Mouse (Mus musculus) embryonic stem cell, embryonic (primary cell): ENCODE data around the gene Phf2.

Experiments
- CTCF ChIA-PET, 4 experiments: fragments of 300-600 bp in 2 of 4; fragments of 350-600 bp in 2 of 4; sonication (Branson Sonifier 250); formaldehyde crosslinking; loops; one replicate each; lab custom pipeline; 2022; ENCODE audit warnings: inconsistent platforms in 2 of 4; lab: Charles Lee
- POLR2A ChIA-PET, 4 experiments: fragments of 300-600 bp in 2 of 4; fragments of 350-600 bp in 2 of 4; sonication (Branson Sonifier 250); formaldehyde crosslinking; loops; one replicate each; lab custom pipeline; 2022; ENCODE audit warnings: antibody characterized with exemption in 4 of 4, inconsistent platforms in 1 of 4; lab: Charles Lee

Gene Phf2

DNA sequence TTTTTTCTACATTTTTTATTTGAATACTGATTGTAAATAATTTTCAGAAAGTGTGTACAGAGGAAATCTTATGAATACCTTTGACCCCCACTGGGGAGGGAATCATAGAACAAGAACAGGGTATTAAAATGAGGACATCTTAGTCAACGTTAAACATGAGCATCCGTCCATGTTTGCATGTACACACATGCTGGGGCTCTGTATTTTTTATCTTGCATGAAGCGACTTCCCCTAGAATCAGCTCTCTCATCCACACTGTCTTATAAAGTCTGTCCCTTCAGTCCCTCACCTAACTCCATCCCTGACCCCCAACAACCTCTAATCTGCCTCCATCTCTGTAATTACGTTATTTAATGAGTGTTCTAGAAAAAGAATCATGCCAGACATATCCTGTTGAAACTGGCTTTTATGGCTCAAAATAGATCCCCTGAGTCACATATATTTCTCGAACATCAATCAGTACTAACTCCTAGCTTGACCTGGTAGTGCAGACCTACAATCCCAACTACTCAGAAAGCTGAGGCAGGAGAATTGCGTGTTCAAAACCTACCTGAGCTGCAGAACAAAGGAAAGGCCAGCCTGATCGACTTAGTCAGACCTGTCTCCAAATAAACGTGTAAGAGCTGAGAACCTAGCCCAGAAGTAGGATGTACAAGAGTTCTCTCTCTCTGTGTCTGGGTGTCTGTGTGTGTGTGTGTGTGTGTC is 86.2 kb downstream of the Phf2 start:
- ChIA-PET POLR2A (interaction anchor here in 1 of 4 experiments (0.9 kb wide), 1 partner anchor 34 kb away, joined by 3 read pairs; no protein-coding TSS in a partner anchor), CTCF (interaction anchor here in 1 of 4 experiments (2.1 to 2.7 kb wide), 2 partner anchors 16 to 131 kb away, joined by 4 to 10 read pairs; no protein-coding TSS in a partner anchor)

GRCm38 (mm10) chr13:48784151-48784550 is 86.8 kb downstream of the Phf2 start:
- POLR2A ChIA-PET, result no interaction called here
- CTCF ChIA-PET, result interaction anchor here in 2 of 4 experiments (1.5 to 2.7 kb wide), 3 partner anchors 17 to 131 kb away, joined by 3 to 10 read pairs (median 4); no protein-coding TSS in a partner anchor

GRCm38 (mm10) chr13:48782727-48783725 is 87.9 kb downstream of the Phf2 start:
- ChIA-PET CTCF (interaction anchor here in 2 of 4 experiments (0.9 to 2.7 kb wide), 6 partner anchors 18 to 130 kb away, joined by 3 to 10 read pairs (median 4); no protein-coding TSS in a partner anchor), POLR2A (interaction anchor here in 3 of 4 experiments (0.6 to 1.2 kb wide), 9 partner anchors 19 to 386 kb away, joined by 3 to 5 read pairs (median 3); partner anchors contain the start of gene Phf2 (in 1 of the 3))

DNA sequence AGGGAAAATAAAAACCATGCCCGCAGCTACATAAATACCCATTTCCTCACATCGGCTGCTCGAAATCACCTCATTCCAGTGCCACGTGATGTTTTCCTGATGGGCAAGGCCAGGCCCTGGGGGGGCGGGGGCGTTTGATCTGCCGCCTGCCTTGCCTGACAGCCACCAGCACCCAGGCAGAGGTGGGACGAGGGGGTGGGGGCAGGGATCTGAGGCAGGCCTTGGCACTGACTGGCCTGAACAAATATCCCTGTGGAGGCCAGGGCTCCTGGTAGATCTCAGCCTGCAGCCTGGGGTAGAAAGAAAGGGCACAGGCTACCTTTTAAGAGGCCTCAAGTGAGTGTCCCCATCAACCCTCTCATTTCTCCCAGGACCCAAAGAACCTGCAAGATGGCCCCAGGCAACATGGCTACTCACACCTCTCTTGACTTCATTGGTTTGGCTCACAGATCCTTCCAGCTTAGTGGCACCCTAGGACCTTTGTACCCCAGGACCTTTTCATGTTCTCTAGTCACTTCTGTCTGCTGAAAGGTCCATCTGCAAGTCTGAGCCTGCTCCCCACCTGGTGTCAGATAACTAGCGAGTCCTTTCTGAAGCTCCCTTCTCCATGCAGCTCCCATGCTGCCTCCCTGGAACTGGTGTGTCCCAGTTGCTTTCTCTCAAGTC is 90.4 kb downstream of the Phf2 start:
- CTCF ChIA-PET, result interaction anchor here in 2 of 4 experiments (0.7 to 2.2 kb wide), 4 partner anchors 20 to 337 kb away, joined by 3 to 7 read pairs (median 4); no protein-coding TSS in a partner anchor
- POLR2A ChIA-PET, result no interaction called here

DNA sequence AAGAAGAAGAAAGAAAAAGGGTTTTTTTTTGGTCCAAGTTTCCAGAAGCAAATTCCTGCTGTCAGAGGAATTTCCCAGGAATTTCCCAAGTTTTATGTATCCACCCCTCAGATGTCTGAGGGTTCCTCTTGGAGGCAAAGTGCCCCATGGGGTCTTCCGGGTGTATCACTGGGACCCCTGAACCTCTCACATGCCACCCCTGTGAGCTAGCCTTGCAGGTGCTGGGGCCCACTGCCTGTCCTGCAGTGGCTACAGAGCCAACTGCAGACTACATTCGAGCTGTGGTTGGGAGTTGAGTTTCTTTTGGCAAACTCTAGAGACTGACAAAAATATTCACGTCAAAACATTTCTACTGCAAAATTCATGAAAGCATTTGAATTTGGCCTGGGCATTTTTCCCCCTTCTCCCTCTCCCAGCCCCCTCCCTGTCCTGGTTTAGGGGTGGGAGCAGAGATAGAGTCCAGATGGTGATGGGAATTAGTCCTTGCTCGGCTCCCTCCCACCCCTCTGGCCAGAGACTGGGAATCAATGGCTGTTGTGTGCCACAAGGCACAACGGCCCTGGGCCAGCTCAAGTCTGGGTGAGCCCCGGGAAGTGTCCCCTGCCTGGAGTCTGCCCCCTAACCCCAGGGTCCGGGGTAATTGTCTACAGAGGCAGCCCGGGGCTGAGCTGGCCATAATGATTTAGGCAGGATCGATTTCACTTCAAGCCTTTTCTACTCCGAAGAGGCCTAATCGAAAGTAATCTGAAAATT is 91.2 kb downstream of the Phf2 start:
- ChIA-PET POLR2A (interaction anchor here in 1 of 4 experiments (0.7 kb wide), 1 partner anchor 356 kb away, joined by 3 read pairs; no protein-coding TSS in a partner anchor), CTCF (interaction anchor here in 2 of 4 experiments (0.5 to 1.1 kb wide), 3 partner anchors 9 to 337 kb away, joined by 3 read pairs; no protein-coding TSS in a partner anchor)

GRCm38 (mm10) chr13:48778138-48778537 is 92.8 kb downstream of the Phf2 start:
- CTCF ChIA-PET, result interaction anchor here in 3 of 4 experiments (0.6 to 1.1 kb wide), 4 partner anchors 18 to 119 kb away, joined by 3 to 4 read pairs (median 4); no protein-coding TSS in a partner anchor
- POLR2A ChIA-PET, result no interaction called here

GRCm38 (mm10) chr13:48774506-48774905 is 96.4 kb downstream of the Phf2 start:
- CTCF ChIA-PET, result interaction anchor here in 1 of 4 experiments (0.5 kb wide), 1 partner anchor 26 kb away, joined by 5 read pairs; no protein-coding TSS in a partner anchor
- POLR2A ChIA-PET, result interaction anchor here in 1 of 4 experiments (0.7 kb wide), 1 partner anchor 11 kb away, joined by 3 read pairs; no protein-coding TSS in a partner anchor

DNA sequence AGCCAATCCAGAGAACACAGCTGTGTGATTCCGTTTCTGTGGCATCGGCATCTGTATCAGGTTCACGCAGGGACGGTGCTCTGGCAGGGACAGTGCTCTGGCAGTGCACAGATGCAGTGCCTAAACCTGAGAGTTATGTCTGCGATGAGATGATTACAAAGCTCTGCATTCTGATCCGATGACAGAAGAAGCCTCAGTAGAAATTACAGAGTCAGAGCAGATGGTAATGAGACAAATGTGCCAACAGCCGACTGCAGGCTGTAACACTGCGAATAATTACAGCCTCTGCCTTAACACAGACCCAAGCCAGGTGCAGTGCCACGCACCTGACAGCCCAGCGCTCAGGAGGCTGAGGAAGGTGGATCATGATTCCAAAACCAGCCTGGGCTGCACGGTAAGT is 102.8 kb downstream of the Phf2 start:
- ChIA-PET CTCF (interaction anchor here in 1 of 4 experiments (0.6 kb wide), 1 partner anchor 281 kb away, joined by 5 read pairs; no protein-coding TSS in a partner anchor), POLR2A (no interaction called here)

GRCm38 (mm10) chr13:48763701-48764245 is 107.1 kb downstream of the Phf2 start:
- ChIA-PET POLR2A (interaction anchor here in 1 of 4 experiments (0.8 to 1.5 kb wide), 4 partner anchors 28 to 485 kb away, joined by 3 to 6 read pairs (median 3); partner anchors contain the start of genes Ninj1 and Susd3), CTCF (interaction anchor here in 3 of 4 experiments (0.5 to 2.0 kb wide), 6 partner anchors 18 to 190 kb away, joined by 3 to 9 read pairs (median 6); no protein-coding TSS in a partner anchor)

- POLR2A ChIA-PET, result interaction anchor here in 1 of 4 experiments (1.2 to 1.5 kb wide), 2 partner anchors 11 to 222 kb away, joined by 3 to 4 read pairs; no protein-coding TSS in a partner anchor
These were observed 110.0 kb downstream of the Phf2 start for GRCm38 (mm10) chr13:48760855-48761436.

DNA sequence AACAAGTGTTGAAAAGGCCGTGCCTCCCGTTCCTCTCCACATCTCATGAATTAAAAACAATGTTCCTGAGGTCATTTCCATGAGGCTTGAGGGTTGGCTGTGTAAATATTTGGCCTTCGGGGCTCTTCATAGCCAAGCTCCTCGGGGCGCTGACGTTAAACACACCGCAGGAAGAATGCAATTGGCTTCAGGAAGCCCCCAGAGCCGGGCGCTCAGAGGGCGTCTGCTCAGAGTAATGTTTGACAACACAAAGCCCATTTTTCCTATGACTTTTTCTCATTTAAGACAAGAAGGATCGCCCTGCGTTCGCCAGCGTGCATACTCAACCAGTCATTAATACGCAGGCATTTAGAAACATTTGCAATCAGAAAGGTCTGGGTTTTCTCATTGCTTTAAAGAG is 114.2 kb downstream of the Phf2 start:
- ChIA-PET POLR2A (no interaction called here), CTCF (no interaction called here)

More at GRCm38 (mm10) chr13:48760855-48761436, 110.0 kb downstream of the Phf2 start:
- CTCF ChIA-PET, result interaction anchor here in 2 of 4 experiments (0.7 to 2.3 kb wide), 6 partner anchors 12 to 46 kb away, joined by 3 to 6 read pairs (median 4); no protein-coding TSS in a partner anchor
